Mouse (Mus musculus): ENCODE data around the gene Wdr83. TPM values are rescaled to one million over a fixed set of nuclear protein-coding genes. Genes with fewer than 3 reads are reported as not detected.

Gene Wdr83
- polyA plus RNA-seq, 1 experiment from 2014 or later: 47.2 TPM

- 6% methylated on average over 12 of the region's 12 CpGs for WGBS
- Histone ChIP-seq H3K4me2 (ENCODE audit: low read depth, low read length) (peak overlapping the region; percentile 96), H3K27me3 (ENCODE audit: control insufficient read depth, insufficient read depth, low read length) (no peaks in the 10 kb centered on the region), H3K27ac (ENCODE audit: low read depth, low read length) (no peak overlapping the region), H3K9me3 (ENCODE audit: control insufficient read depth, low read length) (no peaks in the 10 kb centered on the region), H3K9ac (replicated peaks; ENCODE audit: low read depth, low read length) (peak overlapping the region; percentile 87; the same call in 1 of the 2 replicates), H3K4me1 (ENCODE audit: control insufficient read depth, insufficient read depth, low read length) (peaks cover 24% of the 10 kb centered on the region), H3K4me3 (ENCODE audit: low read depth, low read length) (peak overlapping the region; percentile 77), H3K36me3 (ENCODE audit: control insufficient read depth, insufficient read depth, low read length) (peaks cover 17% of the 10 kb centered on the region)
- no peak for ATAC-seq (ENCODE audit: low read depth)
These were observed 45.9 kb downstream of the Wdr83 start for GRCm38 (mm10) chr8:85035165-85035727.

DNA sequence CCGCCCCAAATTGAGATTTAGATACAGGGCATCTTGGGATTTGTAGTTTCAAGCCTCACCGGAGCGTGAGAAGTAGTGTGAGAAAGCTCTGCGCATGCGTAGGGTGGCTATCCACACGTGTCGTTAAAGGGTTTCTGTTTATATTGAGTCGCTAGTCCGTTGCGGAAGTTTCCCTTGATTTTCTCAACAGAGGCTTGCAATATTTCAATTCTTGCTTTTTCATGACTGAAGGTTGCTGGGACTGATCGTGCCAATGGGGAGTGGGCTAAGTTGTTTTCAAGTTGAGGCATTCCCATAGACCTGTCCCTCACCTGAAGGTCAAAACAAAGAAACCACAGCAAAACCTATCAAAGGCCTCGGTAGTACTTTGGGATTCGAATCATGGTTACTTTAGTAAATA lies 46.3 kb downstream of the Wdr83 start:
- WGBS: 3% methylated on average over 13 of the region's 13 CpGs
- H3K9me3 ChIP-seq (ENCODE audit: control insufficient read depth, low read length): no peaks in the 10 kb centered on the region
- H3K27me3 ChIP-seq (ENCODE audit: control insufficient read depth, insufficient read depth, low read length): no peaks in the 10 kb centered on the region
- ATAC-seq (ENCODE audit: low read depth): no peak
- H3K9ac ChIP-seq (replicated peaks; ENCODE audit: low read depth, low read length): no peak overlapping the region
- peak overlapping the region; percentile 96 for H3K4me2 ChIP-seq (ENCODE audit: low read depth, low read length)
- peaks cover 21% of the 10 kb centered on the region for H3K36me3 ChIP-seq (ENCODE audit: control insufficient read depth, insufficient read depth, low read length)
- H3K27ac ChIP-seq (ENCODE audit: low read depth, low read length): no peak overlapping the region
- H3K4me1 ChIP-seq (ENCODE audit: control insufficient read depth, insufficient read depth, low read length): peaks cover 24% of the 10 kb centered on the region
- peak overlapping the region; percentile 77; the same call in 1 of the 2 replicates for H3K4me3 ChIP-seq (ENCODE audit: low read depth, low read length)

- no peaks in the 10 kb centered on the region for H3K9me3 ChIP-seq (ENCODE audit: control insufficient read depth, low read length)
- WGBS: 62% methylated on average over 1 of the region's 1 CpGs
- H3K27me3 ChIP-seq (ENCODE audit: control insufficient read depth, insufficient read depth, low read length): no peaks in the 10 kb centered on the region
- ATAC-seq (ENCODE audit: low read depth): no peak
- peaks cover 22% of the 10 kb centered on the region for H3K36me3 ChIP-seq (ENCODE audit: control insufficient read depth, insufficient read depth, low read length)
- no peak overlapping the region for H3K4me2 ChIP-seq (ENCODE audit: low read depth, low read length)
- H3K27ac ChIP-seq (ENCODE audit: low read depth, low read length): no peak overlapping the region
- no peak overlapping the region for H3K4me3 ChIP-seq (ENCODE audit: low read depth, low read length)
- H3K9ac ChIP-seq (replicated peaks; ENCODE audit: low read depth, low read length): no peak overlapping the region
- H3K4me1 ChIP-seq (ENCODE audit: control insufficient read depth, insufficient read depth, low read length): peaks cover 24% of the 10 kb centered on the region
These were observed 47.2 kb downstream of the Wdr83 start for GRCm38 (mm10) chr8:85033867-85034266.

DNA sequence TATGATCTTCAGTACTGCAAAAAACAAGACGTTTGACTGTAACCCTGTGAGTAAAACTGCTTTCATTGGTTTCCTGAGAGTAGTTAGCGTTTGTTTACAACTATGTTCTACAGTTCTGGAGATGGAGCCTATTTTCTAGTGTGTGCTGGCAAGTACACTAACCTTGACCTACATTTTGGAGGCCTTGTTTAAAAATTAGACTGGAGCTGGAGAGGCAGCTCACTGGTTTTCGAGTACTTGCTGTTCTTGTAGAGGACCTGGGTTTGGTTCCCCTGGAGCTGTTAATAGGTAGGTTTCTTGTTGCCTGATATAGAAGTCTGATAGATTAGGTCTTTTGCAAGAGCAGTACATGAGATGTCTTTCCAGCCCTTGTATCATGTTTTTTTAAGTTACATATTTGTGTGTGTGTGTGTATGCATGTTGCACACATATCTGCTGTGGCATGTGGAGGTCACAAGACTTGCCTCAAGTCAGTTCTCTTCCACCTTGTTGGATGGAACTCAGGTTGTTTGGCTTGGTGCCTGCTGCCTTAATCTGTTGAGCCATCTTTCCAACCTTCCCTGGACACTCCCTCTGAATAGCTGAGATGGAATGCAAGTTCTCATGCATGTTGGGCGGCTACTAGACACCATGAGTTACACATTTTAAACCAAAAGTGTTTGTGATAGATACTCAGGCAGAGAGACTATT lies 48.3 kb downstream of the Wdr83 start:
- peaks cover 22% of the 10 kb centered on the region for H3K36me3 ChIP-seq (ENCODE audit: control insufficient read depth, insufficient read depth, low read length)
- H3K27me3 ChIP-seq (ENCODE audit: control insufficient read depth, insufficient read depth, low read length): no peaks in the 10 kb centered on the region
- whole genome bisulfite sequencing: 88% methylated on average over 4 of the region's 4 CpGs
- no peaks in the 10 kb centered on the region for H3K9me3 ChIP-seq (ENCODE audit: control insufficient read depth, low read length)
- H3K4me2 ChIP-seq (ENCODE audit: low read depth, low read length): no peak overlapping the region
- no peak overlapping the region for H3K27ac ChIP-seq (ENCODE audit: low read depth, low read length)
- no peak for ATAC-seq (ENCODE audit: low read depth)
- H3K4me3 ChIP-seq (ENCODE audit: low read depth, low read length): no peak overlapping the region
- peaks cover 25% of the 10 kb centered on the region for H3K4me1 ChIP-seq (ENCODE audit: control insufficient read depth, insufficient read depth, low read length)
- H3K9ac ChIP-seq (replicated peaks; ENCODE audit: low read depth, low read length): no peak overlapping the region

DNA sequence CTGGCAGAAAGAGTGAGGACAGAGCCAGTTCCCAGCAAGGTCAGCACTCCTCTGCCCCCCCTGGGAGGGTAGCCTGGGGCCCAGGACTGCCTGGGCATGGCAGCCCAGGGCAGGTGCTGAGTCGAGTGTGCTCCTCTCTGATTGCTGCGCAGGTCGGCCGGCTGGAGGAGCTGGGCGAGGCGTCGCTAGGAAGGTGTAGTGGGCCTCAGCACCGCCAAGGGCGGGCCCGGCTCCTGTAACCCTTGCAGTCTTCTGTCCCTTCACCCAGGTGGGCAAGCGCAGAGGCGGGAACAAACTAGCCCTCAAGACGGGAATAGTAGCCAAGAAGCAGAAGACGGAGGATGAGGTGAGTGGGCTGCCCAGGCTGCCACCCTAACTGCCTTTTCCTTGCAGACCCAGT lies 51.8 kb downstream of the Wdr83 start:
- Histone ChIP-seq H3K27me3 (ENCODE audit: control insufficient read depth, insufficient read depth, low read length) (no peaks in the 10 kb centered on the region), H3K9me3 (ENCODE audit: control insufficient read depth, low read length) (no peaks in the 10 kb centered on the region), H3K27ac (ENCODE audit: low read depth, low read length) (no peak overlapping the region), H3K4me2 (ENCODE audit: low read depth, low read length) (no peak overlapping the region), H3K9ac (replicated peaks; ENCODE audit: low read depth, low read length) (no peak overlapping the region), H3K4me1 (ENCODE audit: control insufficient read depth, insufficient read depth, low read length) (peaks cover 20% of the 10 kb centered on the region), H3K4me3 (ENCODE audit: low read depth, low read length) (peak overlapping the region; percentile 88; the same call in 1 of the 2 replicates), H3K36me3 (ENCODE audit: control insufficient read depth, insufficient read depth, low read length) (peaks cover 22% of the 10 kb centered on the region)
- WGBS: 92% methylated on average over 14 of the region's 14 CpGs
- no peak for ATAC-seq (ENCODE audit: low read depth)

DNA sequence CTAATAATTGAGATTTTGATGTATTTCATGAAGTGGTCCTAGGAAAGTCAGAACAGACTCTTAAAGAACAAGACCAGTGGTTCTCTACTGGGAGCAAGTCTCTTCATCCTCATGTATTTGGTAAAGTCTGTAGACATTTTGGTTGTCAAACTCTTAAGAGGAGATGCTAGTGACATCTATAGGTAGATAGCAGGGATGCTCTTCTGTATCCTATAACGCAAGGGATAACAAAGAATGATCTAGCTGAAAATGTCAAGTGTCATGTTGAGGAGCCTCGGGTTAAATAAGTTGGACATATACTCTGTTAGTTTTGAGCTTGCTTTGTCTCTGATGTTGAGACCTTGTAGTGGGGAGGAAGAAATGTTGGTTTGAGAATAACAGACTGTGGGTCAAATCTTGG lies 53.2 kb downstream of the Wdr83 start:
- Histone ChIP-seq H3K9me3 (ENCODE audit: control insufficient read depth, low read length) (no peaks in the 10 kb centered on the region), H3K27ac (ENCODE audit: low read depth, low read length) (no peak overlapping the region), H3K9ac (replicated peaks; ENCODE audit: low read depth, low read length) (peak overlapping the region; percentile 91; the same call in 1 of the 2 replicates), H3K27me3 (ENCODE audit: control insufficient read depth, insufficient read depth, low read length) (no peaks in the 10 kb centered on the region), H3K4me3 (ENCODE audit: low read depth, low read length) (peak overlapping the region; percentile 88), H3K4me2 (ENCODE audit: low read depth, low read length) (peak overlapping the region; percentile 76), H3K36me3 (ENCODE audit: control insufficient read depth, insufficient read depth, low read length) (peaks cover 30% of the 10 kb centered on the region), H3K4me1 (ENCODE audit: control insufficient read depth, insufficient read depth, low read length) (peaks cover 24% of the 10 kb centered on the region)
- ATAC-seq (ENCODE audit: low read depth): no peak
- WGBS: 25% methylated on average over 2 of the region's 2 CpGs

DNA sequence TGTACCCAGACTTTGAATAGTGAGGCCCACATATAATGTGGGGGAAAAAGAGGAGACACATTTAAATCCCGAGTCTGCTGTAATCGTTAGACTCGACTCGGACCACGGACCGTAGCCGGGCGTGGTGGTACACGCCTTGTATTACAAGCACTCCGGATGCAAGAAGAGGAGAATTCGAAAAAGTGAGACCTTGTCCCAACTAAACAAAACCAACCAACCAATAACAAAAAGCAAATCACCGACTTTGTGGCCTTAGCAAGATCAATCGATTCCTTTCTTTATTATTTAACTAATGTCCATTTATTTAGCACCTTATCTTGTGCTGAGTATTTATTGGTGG lies 53.6 kb downstream of the Wdr83 start:
- H3K4me2 ChIP-seq (ENCODE audit: low read depth, low read length): peak overlapping the region; percentile 76
- peak overlapping the region; percentile 81 for H3K27ac ChIP-seq (ENCODE audit: low read depth, low read length)
- WGBS: 1% methylated on average over 13 of the region's 13 CpGs
- no peaks in the 10 kb centered on the region for H3K27me3 ChIP-seq (ENCODE audit: control insufficient read depth, insufficient read depth, low read length)
- peaks cover 31% of the 10 kb centered on the region for H3K36me3 ChIP-seq (ENCODE audit: control insufficient read depth, insufficient read depth, low read length)
- H3K4me3 ChIP-seq (ENCODE audit: low read depth, low read length): peak overlapping the region; percentile 88
- peaks cover 24% of the 10 kb centered on the region for H3K4me1 ChIP-seq (ENCODE audit: control insufficient read depth, insufficient read depth, low read length)
- H3K9ac ChIP-seq (replicated peaks; ENCODE audit: low read depth, low read length): peak overlapping the region; percentile 91
- no peak for ATAC-seq (ENCODE audit: low read depth)
- H3K9me3 ChIP-seq (ENCODE audit: control insufficient read depth, low read length): no peaks in the 10 kb centered on the region

DNA sequence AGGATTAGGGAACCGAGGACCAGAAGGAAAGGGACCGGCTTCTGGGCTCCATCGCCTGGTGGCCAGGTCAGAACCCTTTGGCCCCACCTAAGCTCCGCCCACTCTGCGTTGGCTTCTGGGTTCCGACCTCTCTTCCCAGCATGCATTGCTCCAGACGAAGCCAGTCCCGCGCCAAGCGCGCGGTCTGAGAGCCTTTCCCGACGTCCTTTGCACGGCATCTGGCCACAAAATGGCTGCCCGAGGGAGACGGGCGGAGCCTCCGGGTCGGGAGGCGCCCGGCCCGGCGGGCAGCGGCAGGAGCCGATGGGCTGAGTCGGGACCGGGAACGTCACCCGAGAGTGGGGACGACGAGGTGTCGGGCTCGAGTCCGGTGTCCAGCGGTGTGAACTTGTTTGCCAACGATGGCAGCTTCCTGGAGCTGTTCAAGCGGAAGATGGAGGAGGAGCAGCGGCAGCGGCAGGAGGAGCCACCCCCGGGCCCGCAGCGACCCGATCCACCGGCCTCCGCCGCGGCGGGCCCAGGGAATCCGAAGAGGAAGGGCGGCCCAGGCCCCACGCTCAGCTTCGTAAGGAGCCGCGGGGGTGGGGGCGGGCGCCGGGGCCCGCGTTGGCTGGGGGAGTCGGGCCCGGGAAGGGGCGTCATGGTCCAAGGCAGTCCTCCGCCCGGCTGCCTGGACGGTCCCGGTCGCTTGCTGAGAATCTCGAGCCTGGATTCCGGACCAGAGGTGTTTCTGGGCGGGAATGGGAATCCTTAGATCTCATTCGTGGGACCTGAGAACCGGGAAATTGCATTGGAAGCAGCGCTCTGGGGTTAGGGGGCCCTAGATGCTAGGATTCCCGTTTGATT lies 54.2 kb downstream of the Wdr83 start, which contains the start of gene Trir:
TSS of gene Trir (plus strand) at position 154 of the 846 bp plus-strand sequence.
- H3K4me2 ChIP-seq (ENCODE audit: low read depth, low read length): peak within 1 kb of the TSS; percentile 89
- peak within 1 kb of the TSS; percentile 91 for H3K9ac ChIP-seq (replicated peaks; ENCODE audit: low read depth, low read length)
- H3K27ac ChIP-seq (ENCODE audit: low read depth, low read length): peak within 1 kb of the TSS; percentile 81
- peaks cover 24% of the 10 kb centered on the region for H3K4me1 ChIP-seq (ENCODE audit: control insufficient read depth, insufficient read depth, low read length)
- H3K9me3 ChIP-seq (ENCODE audit: control insufficient read depth, low read length): no peaks in the 10 kb centered on the region
- WGBS: 0% methylated on average over 66 of the region's 75 CpGs
- peak; percentile 79 for ATAC-seq (ENCODE audit: low read depth)
- H3K4me3 ChIP-seq (ENCODE audit: low read depth, low read length): peak within 1 kb of the TSS; percentile 88
- H3K36me3 ChIP-seq (ENCODE audit: control insufficient read depth, insufficient read depth, low read length): peaks cover 30% of the 10 kb centered on the region
- no peaks in the 10 kb centered on the region for H3K27me3 ChIP-seq (ENCODE audit: control insufficient read depth, insufficient read depth, low read length)
